Mouse (Mus musculus) testis, postnatal 14 days (tissue): ENCODE data around the gene B430305J03Rik.

Experiments used
- DNase-seq: peaks from one replicate; pipeline ENCODE4 v3.0.0; 2021; ENCODE audit warnings: low spot score

Gene B430305J03Rik

GRCm38 (mm10) chr3:61348036-61348614 lies 17.6 kb downstream of the B430305J03Rik start:
- DNase-seq, result no peak

- no peak for DNase-seq
These were observed 20.1 kb downstream of the B430305J03Rik start for GRCm38 (mm10) chr3:61345636-61346035.

GRCm38 (mm10) chr3:61344031-61344430 lies 21.7 kb downstream of the B430305J03Rik start:
- DNase-seq, result no peak

- no peak for DNase-seq
These were observed 25.4 kb downstream of the B430305J03Rik start for GRCm38 (mm10) chr3:61340321-61340720.

- DNase-seq, result no peak
These were observed 28.5 kb downstream of the B430305J03Rik start for GRCm38 (mm10) chr3:61337230-61337629.

GRCm38 (mm10) chr3:61336205-61336604 lies 29.5 kb downstream of the B430305J03Rik start:
- no peak for DNase-seq

GRCm38 (mm10) chr3:61321632-61322031 lies 44.1 kb downstream of the B430305J03Rik start:
- no peak for DNase-seq

GRCm38 (mm10) chr3:61320031-61320430 lies 45.7 kb downstream of the B430305J03Rik start:
- DNase-seq, result no peak

- DNase-seq, result no peak
These were observed 50.7 kb downstream of the B430305J03Rik start for GRCm38 (mm10) chr3:61315002-61315401.
